Mouse (Mus musculus) bone marrow, adult 2 months (tissue): Measurements from ENCODE around the gene Gm49342. TPM values are rescaled to one million over a fixed set of nuclear protein-coding genes. Genes with fewer than 3 reads are reported as not detected.
"Not testable (repeated sequence)": the region's sequence is repeated elsewhere in the genome, so short reads cannot be mapped to it uniquely, and the experiment has no call there.

ENCODE experiments used
- H3K27ac ChIP-seq: fragments of 200-500 bp; 2 replicates; pipeline ENCODE4 v1.5.1; 2012; ENCODE audit warnings: low read depth, mild to moderate bottlenecking, control low read depth, inconsistent platforms, low read length; ENCODE audit not compliant: control insufficient read depth, poor library complexity, insufficient read depth
- H3K4me1 ChIP-seq: fragments of 200-500 bp; 2 replicates; pipeline ENCODE4 v1.6.1; 2011; ENCODE audit warnings: low read length; ENCODE audit not compliant: control insufficient read depth, insufficient read depth
- H3K4me3 ChIP-seq: fragments of 200-500 bp; replicated peaks from 2 replicates; pipeline ENCODE3; 2011; ENCODE audit warnings: mild to moderate bottlenecking, low read depth, low read length, control low read depth; ENCODE audit not compliant: control insufficient read depth
- CTCF ChIP-seq: fragments of 200-500 bp; IDR thresholded peaks from 2 replicates; pipeline ENCODE4 v1.5.1; 2011; ENCODE audit warnings: low read length, control low read depth; ENCODE audit not compliant: control insufficient read depth, insufficient read depth
- POLR2A ChIP-seq: fragments of 200-500 bp; IDR thresholded peaks from 2 replicates; pipeline ENCODE4 v1.6.1; 2011; ENCODE audit warnings: low read depth, mild to moderate bottlenecking, control low read depth, low read length, borderline replicate concordance; ENCODE audit not compliant: control insufficient read depth
- WGBS: fragments of 180-500 bp; shearing (Covaris S2); methylation state at CpG from one replicate; pipeline ENCODE4 v1.1.7; 2018; 5-methylcytosine and 5-hydroxymethylcytosine counted together
- polyA plus RNA-seq: library from polyadenylated mRNA; stranded (reverse); fragments of >200 nt; gene quantifications from 2 replicates; pipeline ENCODE4 v1.2.4, GENCODE M21; 2011; ENCODE audit warnings: low replicate concordance; ENCODE audit not compliant: missing spikeins, insufficient read depth, insufficient read length

The Gm49342 gene
- polyA plus RNA-seq, 1 experiment: not detected

GRCm38 (mm10) chr14:50930754-50931492, 13.4 kb upstream of the Gm49342 start, which contains the start of the genes Pip4p1 and Pnp:
Gene Pip4p1 (minus strand): TSS chr14:50930856.
Gene Pnp (plus strand): TSS chr14:50931082.
- TF ChIP-seq POLR2A: peak; percentile 78; the same call in 1 of the 2 replicates
- no peak for TF ChIP-seq CTCF
- Histone ChIP-seq H3K4me3 (peak within 1 kb of the TSS; percentile 76), H3K4me1 (peaks cover 1% of the 10 kb centered on the region), H3K27ac (peak within 1 kb of the TSS; percentile 95)
- under 1% methylated on average over 67 of the region's 68 CpGs for WGBS

DNA sequence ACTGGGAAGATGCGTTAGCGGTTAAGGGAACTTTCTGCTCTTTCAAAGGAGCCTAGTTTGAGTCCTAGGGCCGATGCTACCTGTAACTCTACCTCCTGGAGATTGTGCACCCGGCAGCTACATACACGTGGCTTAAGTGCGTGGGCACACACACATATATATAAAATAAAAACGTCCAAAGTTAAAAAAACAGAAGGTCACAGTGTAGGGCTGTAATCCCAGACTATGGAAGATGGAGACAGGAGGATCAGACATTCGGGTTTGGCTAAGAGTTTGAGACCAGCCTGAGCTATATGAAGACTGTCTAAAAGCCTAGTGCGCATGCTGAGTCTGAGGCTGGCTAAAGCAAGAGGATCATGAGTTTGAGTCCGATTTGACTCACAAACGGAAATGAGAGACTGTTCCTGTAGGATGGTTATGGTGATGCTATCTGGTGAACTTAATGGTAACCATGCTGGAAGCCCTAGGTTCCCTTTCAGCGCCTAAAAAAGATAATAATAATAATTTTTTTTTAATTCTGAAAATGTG, 12.8 kb upstream of the Gm49342 start:
- peak overlapping the region; percentile 74 for H3K27ac ChIP-seq
- no peak for TF ChIP-seq POLR2A
- TF ChIP-seq CTCF: no peak
- peak overlapping the region; percentile 76 for H3K4me3 ChIP-seq
- peaks cover 1% of the 10 kb centered on the region for H3K4me1 ChIP-seq
- 14% methylated on average over 12 of the region's 12 CpGs for WGBS

DNA sequence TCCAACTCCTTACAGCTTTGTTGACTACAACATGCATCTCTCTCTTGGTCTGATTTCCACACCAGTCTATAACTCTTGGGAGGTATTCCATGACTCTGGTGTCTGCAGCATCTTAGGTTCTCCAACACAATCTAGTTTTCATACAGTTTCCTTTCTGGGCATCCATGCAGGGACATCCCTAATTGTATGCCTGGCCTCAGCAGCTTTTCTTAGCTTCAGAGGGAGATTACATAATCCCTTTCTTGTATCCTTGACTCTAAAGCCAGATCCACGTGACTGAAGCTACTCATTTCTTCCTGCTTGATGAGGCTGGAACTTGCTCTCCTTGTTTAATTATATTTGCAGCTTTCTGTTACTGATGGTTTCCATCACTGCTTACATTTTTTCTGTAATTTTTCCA, 7.7 kb upstream of the Gm49342 start:
- WGBS: 35% methylated on average over 1 of the region's 1 CpGs
- Histone ChIP-seq H3K4me1 (peaks cover 1% of the 10 kb centered on the region), H3K27ac (no peak overlapping the region), H3K4me3 (no peak overlapping the region)
- no peak for TF ChIP-seq POLR2A
- TF ChIP-seq CTCF: no peak

- H3K27ac ChIP-seq: no peak overlapping the region
- peak overlapping the region; percentile 33 for H3K4me3 ChIP-seq
- H3K4me1 ChIP-seq: no peaks in the 10 kb centered on the region; the same call in 1 of the 2 replicates
- no peak for TF ChIP-seq CTCF
- TF ChIP-seq POLR2A: no peak
- WGBS: 52% methylated on average over 3 of the region's 3 CpGs
These were observed 6.0 kb upstream of the Gm49342 start for GRCm38 (mm10) chr14:50938119-50938908.

GRCm38 (mm10) chr14:50938940-50939339, 5.4 kb upstream of the Gm49342 start:
- 7% methylated on average over 2 of the region's 2 CpGs for WGBS
- Histone ChIP-seq H3K4me3 (no peak overlapping the region), H3K4me1 (no peaks in the 10 kb centered on the region; the same call in 1 of the 2 replicates), H3K27ac (no peak overlapping the region)
- no peak for TF ChIP-seq CTCF
- no peak for TF ChIP-seq POLR2A

GRCm38 (mm10) chr14:50944668-50945033, 334 bp downstream of the Gm49342 start:
- not testable (repeated sequence) for H3K4me1 ChIP-seq
- 0% methylated on average over 15 of the region's 15 CpGs for WGBS
- H3K4me3 ChIP-seq: peak overlapping the region; percentile 65
- H3K27ac ChIP-seq: peak overlapping the region; percentile 95

DNA sequence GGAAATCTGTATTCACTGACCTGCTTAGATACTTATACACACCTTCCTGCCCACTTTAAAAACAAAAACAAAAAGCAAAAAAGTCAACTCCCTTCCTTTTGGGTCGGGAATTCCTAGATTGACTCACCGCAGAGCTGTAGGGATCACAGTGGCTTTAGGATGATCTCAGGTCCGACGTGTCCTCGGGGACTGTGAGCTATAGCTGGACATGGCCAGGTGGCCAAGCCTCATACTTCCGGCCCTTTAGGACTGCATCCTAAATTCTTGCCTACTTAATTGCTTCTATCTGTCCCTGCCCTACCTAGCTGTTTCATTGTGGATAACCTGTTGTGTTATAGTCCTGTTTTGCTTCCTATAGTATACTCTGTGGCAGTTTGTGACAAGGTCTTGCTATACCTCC, 764 bp downstream of the Gm49342 start:
- H3K27ac ChIP-seq: peak overlapping the region; percentile 95; the same call in 1 of the 2 replicates

GRCm38 (mm10) chr14:50945526-50945925, 1.2 kb downstream of the Gm49342 start:
- H3K4me3 ChIP-seq: peak overlapping the region; percentile 76
- 2% methylated on average over 3 of the region's 3 CpGs for WGBS
- not testable (repeated sequence) for H3K4me1 ChIP-seq
- H3K27ac ChIP-seq: peak overlapping the region; percentile 38; the same call in 1 of the 2 replicates

More for the DNA sequence above, 764 bp downstream of the Gm49342 start:
- H3K4me1 ChIP-seq: not testable (repeated sequence)
- peak overlapping the region; percentile 81 for H3K4me3 ChIP-seq
- 3% methylated on average over 6 of the region's 6 CpGs for WGBS

GRCm38 (mm10) chr14:50955487-50955886, 11.2 kb downstream of the Gm49342 start:
- no peaks in the 10 kb centered on the region; the same call in 1 of the 2 replicates for H3K4me1 ChIP-seq
- 32% methylated on average over 10 of the region's 10 CpGs for WGBS
- TF ChIP-seq CTCF (no peak), POLR2A (no peak)
- H3K27ac ChIP-seq: no peak overlapping the region
- H3K4me3 ChIP-seq: no peak overlapping the region
